Mouse (Mus musculus) CH12.LX (cell line): ENCODE measurements around the gene Ptbp1.

Experiments
- CTCF ChIP-seq, 2 experiments: IDR thresholded peaks in 1 of 2; conservative IDR thresholded peaks in 1 of 2; 2 replicates each; pipeline ENCODE4 v1.5.1; 2011 to 2012; ENCODE audit warnings: low read depth in 2 of 2, low read length in 2 of 2, improper control_type of control experiment in 1 of 2, inconsistent platforms in 1 of 2, mild to moderate bottlenecking in 1 of 2, moderate library complexity in 1 of 2
- ZKSCAN1 ChIP-seq: IDR thresholded peaks from 2 replicates; pipeline ENCODE4 v1.6.1; 2012; ENCODE audit warnings: low read depth, inconsistent platforms, low read length, improper control_type of control experiment, borderline replicate concordance

GRCm38 (mm10) chr10:79852827-79853226, 1.4 kb upstream of the Ptbp1 start:
- TF ChIP-seq CTCF (conservative IDR thresholded peaks at IDR 0.05 in 1 of 2, IDR thresholded peaks at IDR 0.05 in 1 of 2; ENCODE audit: low read depth in 2 of 2, low read length in 2 of 2) = no peak
- no peak for TF ChIP-seq ZKSCAN1
